In genomic region chr4:137377526-137378304, GRCm38 (mm10) we compare ENCODE assay signal across 21 mouse cellular contexts. TPM values are rescaled to one million over a fixed set of nuclear protein-coding genes. Genes with fewer than 3 reads are reported as not detected.
"Had no signal": no experiment of that assay in that cellular context is flagged by ENCODE, and none has a peak within 500 bp of the region (broad histone marks: within the 10 kb centered on the region; RNA-seq: fewer than 3 reads in every experiment).

No protein-coding gene starts in this region.

- H3K9ac ChIP-seq: liver, embryonic 15.5 days; lung, embryonic 15.5 days; midbrain, embryonic 12.5 days; stomach, embryonic 15.5 days had no signal

- H3K36me3 ChIP-seq: limb, embryonic 10.5 days; liver, embryonic 15.5 days; lung, embryonic 15.5 days; midbrain, embryonic 12.5 days; stomach, embryonic 15.5 days had no signal

- H3K27me3 ChIP-seq: liver, embryonic 15.5 days; lung, embryonic 15.5 days; megakaryocyte, embryonic 14.5 days; midbrain, embryonic 12.5 days; stomach, embryonic 15.5 days had no signal

- DNase-seq: kidney, adult 8-10 months; lung, postnatal 14 days; right cerebral cortex, postnatal 14 days; thymus, adult 2 months; thymus, postnatal 25 days had no signal

- H3K4me1 ChIP-seq: midbrain, embryonic 12.5 days had no signal

- H3K27ac ChIP-seq: left cerebral cortex, adult 2 months; limb, embryonic 10.5 days; liver, embryonic 15.5 days; lung, embryonic 15.5 days; midbrain, embryonic 12.5 days; stomach, embryonic 15.5 days had no signal

- H3K4me3 ChIP-seq: left cerebral cortex, adult 2 months; limb, embryonic 10.5 days; liver, embryonic 15.5 days; lung, embryonic 15.5 days; midbrain, embryonic 12.5 days; stomach, embryonic 15.5 days had no signal

- H3K9me3 ChIP-seq: limb, embryonic 10.5 days; liver, embryonic 15.5 days; lung, embryonic 15.5 days; megakaryocyte, embryonic 14.5 days; midbrain, embryonic 12.5 days; stomach, embryonic 15.5 days had no signal

- H3K4me2 ChIP-seq: liver, embryonic 15.5 days; lung, embryonic 15.5 days; midbrain, embryonic 12.5 days; stomach, embryonic 15.5 days had no signal

RNA-seq across cellular contexts. Expression of gene Cela3a, which starts 31.9 kb away (rescaled TPM):
- total RNA-seq: layer of hippocampus, postnatal 25 days; left cerebral cortex, adult 2 months; left cerebral cortex, postnatal 14 days; midbrain, postnatal 0 days had no signal
- polyA plus RNA-seq: kidney, embryonic 16.5 days; limb, embryonic 10.5 days; limb, embryonic 14.5 days; liver, embryonic 15.5 days; lung, embryonic 15.5 days; macrophage; midbrain, embryonic 12.5 days; midbrain, postnatal 0 days; neural tube, embryonic 14.5 days; testis, adult 2 months; thymus, adult 2 months; urinary bladder, adult 2 months had no signal

RNA-seq across cellular contexts. Expression of gene Cela3b, which starts 52.6 kb away (rescaled TPM):
- total RNA-seq: layer of hippocampus, postnatal 25 days; left cerebral cortex, adult 2 months; left cerebral cortex, postnatal 14 days; midbrain, postnatal 0 days had no signal
- polyA plus RNA-seq: kidney, embryonic 16.5 days; limb, embryonic 10.5 days; macrophage; midbrain, embryonic 12.5 days; midbrain, postnatal 0 days; neural tube, embryonic 14.5 days; urinary bladder, adult 2 months had no signal
